Mouse (Mus musculus) megakaryocyte, embryonic 14.5 days (primary cell): ENCODE data around the gene Fgd3.

Source experiments
- FLI1 ChIP-seq: IDR thresholded peaks from 2 replicates; pipeline ENCODE4 v1.6.1; 2012; ENCODE audit warnings: low read length, inconsistent platforms, mixed read lengths
- GATA1 ChIP-seq: IDR thresholded peaks from 3 replicates; pipeline ENCODE4 v1.6.1; 2012; ENCODE audit warnings: mixed read lengths, low read length, inconsistent platforms, borderline replicate concordance

DNA sequence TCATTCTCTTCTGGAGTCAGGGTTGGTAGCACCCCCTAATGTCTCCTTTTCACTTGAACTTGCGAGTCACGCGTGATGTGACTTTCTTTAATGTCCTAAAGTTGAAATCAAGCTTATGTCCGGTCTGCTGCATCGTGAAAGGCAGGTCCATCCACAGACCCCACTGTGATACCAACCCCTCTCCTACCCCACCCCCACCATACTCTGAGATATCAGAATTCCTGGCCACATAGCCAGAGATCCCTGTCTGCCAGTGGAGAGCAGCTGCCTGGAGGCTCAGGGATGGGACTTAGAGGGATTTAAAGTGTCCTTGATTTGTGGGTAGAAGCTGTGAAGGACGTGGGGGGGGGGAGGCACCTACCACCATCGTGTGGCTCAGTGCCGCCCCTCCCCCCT is 71.6 kb downstream of the Fgd3 start, which contains the start of gene Susd3:
- no peak for TF ChIP-seq GATA1
- TF ChIP-seq FLI1: no peak
